Mouse (Mus musculus) myocyte (in vitro differentiated cells): ENCODE measurements around the gene Sdr39u1. TPM values are rescaled to one million over a fixed set of nuclear protein-coding genes. Genes with fewer than 3 reads are reported as not detected.

Experiments used
- H3K27me3 ChIP-seq: one replicate; pipeline ENCODE4 v1.6.1; 2011; ENCODE audit not compliant: control insufficient read depth, insufficient read depth, insufficient read length
- H3K36me3 ChIP-seq: one replicate; pipeline ENCODE4 v1.6.1; 2011; ENCODE audit not compliant: control insufficient read depth, insufficient read depth
- H3K4me2 ChIP-seq: one replicate; pipeline ENCODE4 v1.6.1; 2011; ENCODE audit warnings: low read depth, control low read depth
- H3K4me3 ChIP-seq: one replicate; pipeline ENCODE4 v1.5.1; 2011; ENCODE audit warnings: mild to moderate bottlenecking, control low read depth, moderate library complexity
- H3K79me2 ChIP-seq: one replicate; pipeline ENCODE4 v1.6.1; 2011; ENCODE audit not compliant: control insufficient read depth, insufficient read depth
- H3ac ChIP-seq: one replicate; pipeline ENCODE4 v1.6.1; 2011; ENCODE audit not compliant: control insufficient read depth, insufficient read length
- CEBPB ChIP-seq: IDR thresholded peaks from 2 replicates; pipeline ENCODE4 v1.6.1; 2011; ENCODE audit warnings: mild to moderate bottlenecking, moderate library complexity; ENCODE audit not compliant: poor library complexity, insufficient read depth, severe bottlenecking
- E2F4 ChIP-seq: IDR thresholded peaks from one replicate; pipeline ENCODE4 v1.6.1; 2011; ENCODE audit warnings: mild to moderate bottlenecking, control low read depth, moderate library complexity; ENCODE audit not compliant: insufficient read depth
- MAX ChIP-seq: IDR thresholded peaks from one replicate; pipeline ENCODE4 v1.6.1; 2011; ENCODE audit warnings: low read depth, mild to moderate bottlenecking, control low read depth
- MYOD1 ChIP-seq, 3 experiments: IDR thresholded peaks; one replicate each; pipeline ENCODE4 v1.6.1; 2011; ENCODE audit warnings: control low read depth in 2 of 3, low read depth in 2 of 3, mild to moderate bottlenecking in 2 of 3, moderate library complexity in 1 of 3; ENCODE audit not compliant: insufficient read length in 2 of 3, control insufficient read depth in 1 of 3
- MYOG ChIP-seq, 3 experiments: IDR thresholded peaks; one replicate each; pipeline ENCODE4 v1.6.1; 2011; ENCODE audit warnings: control low read depth in 2 of 3, low read depth in 2 of 3, mild to moderate bottlenecking in 2 of 3; ENCODE audit not compliant: insufficient read length in 2 of 3, control insufficient read depth in 1 of 3, insufficient read depth in 1 of 3
- POLR2A ChIP-seq: IDR thresholded peaks from one replicate; pipeline ENCODE4 v1.6.1; 2011; ENCODE audit warnings: low read depth, mild to moderate bottlenecking, control low read depth, moderate library complexity; ENCODE audit not compliant: insufficient read length
- POLR2AphosphoS2 ChIP-seq: IDR thresholded peaks from one replicate; pipeline ENCODE4 v1.6.1; 2011; ENCODE audit warnings: low read depth, control low read depth; ENCODE audit not compliant: insufficient read length
- REST ChIP-seq: IDR thresholded peaks from one replicate; pipeline ENCODE4 v1.6.1; 2011; ENCODE audit warnings: mild to moderate bottlenecking, control low read depth, moderate library complexity; ENCODE audit not compliant: insufficient read depth, insufficient read length
- SRF ChIP-seq: IDR thresholded peaks from one replicate; pipeline ENCODE4 v1.6.1; 2011; ENCODE audit warnings: low read depth; ENCODE audit not compliant: control insufficient read depth, insufficient read length
- TCF12 ChIP-seq: IDR thresholded peaks from one replicate; pipeline ENCODE4 v1.6.1; 2011; ENCODE audit warnings: mild to moderate bottlenecking, control low read depth; ENCODE audit not compliant: poor library complexity, insufficient read depth, severe bottlenecking
- TCF3 ChIP-seq: IDR thresholded peaks from one replicate; pipeline ENCODE4 v1.6.1; 2011; ENCODE audit warnings: low read depth, control low read depth; ENCODE audit not compliant: insufficient read length
- USF1 ChIP-seq: IDR thresholded peaks from one replicate; pipeline ENCODE4 v1.6.1; 2011; ENCODE audit warnings: low read depth, mild to moderate bottlenecking, control low read depth, moderate library complexity
- polyA plus RNA-seq: library from polyadenylated mRNA; unstranded; fragments of >200 nt; fragmentation: generic; extraction: Trizol; gene quantifications from one replicate; pipeline ENCODE4 v1.2.1, GENCODE M21; 2012; ENCODE audit warnings: missing spikeins

Sdr39u1 gene
- 2.4 TPM for polyA plus RNA-seq

GRCm38 (mm10) chr14:55899701-55900413, at the start of gene Sdr39u1:
Sdr39u1 (minus strand) TSS chr14:55900293.
- no peak within 1 kb of the TSS for H3K4me3 ChIP-seq
- H3ac ChIP-seq, result no peak within 1 kb of the TSS
- peaks cover 19% of the 10 kb centered on the region for H3K36me3 ChIP-seq
- TF ChIP-seq POLR2A (no peak), USF1 (no peak), MYOG (IDR thresholded peaks at IDR 0.05; ENCODE audit: control insufficient read depth in 1 of 3, insufficient read depth in 1 of 3, insufficient read length in 2 of 3, low read depth in 2 of 3) (no peak), POLR2AphosphoS2 (no peak), TCF3 (no peak), SRF (no peak), MAX (no peak), MYOD1 (IDR thresholded peaks at IDR 0.05; ENCODE audit: control insufficient read depth in 1 of 3, insufficient read length in 2 of 3, low read depth in 2 of 3) (no peak), CEBPB (no peak), TCF12 (no peak), REST (no peak), E2F4 (no peak)
- peak within 1 kb of the TSS; percentile 42 for H3K4me2 ChIP-seq
- H3K79me2 ChIP-seq, result no peaks in the 10 kb centered on the region
- H3K27me3 ChIP-seq, result no peaks in the 10 kb centered on the region

- H3K4me3 ChIP-seq, result no peak overlapping the region
- H3ac ChIP-seq, result no peak overlapping the region
- no peaks in the 10 kb centered on the region for H3K79me2 ChIP-seq
- no peaks in the 10 kb centered on the region for H3K36me3 ChIP-seq
- peak overlapping the region; percentile 44 for H3K4me2 ChIP-seq
- TF ChIP-seq TCF3, result peak; percentile 76
- TF ChIP-seq MYOG (IDR thresholded peaks at IDR 0.05; ENCODE audit: control insufficient read depth in 1 of 3, insufficient read depth in 1 of 3, insufficient read length in 2 of 3, low read depth in 2 of 3), result peak in 2 of 3 experiments; percentile 42 to 81
- peak; percentile 40 to 94 (median 90) for TF ChIP-seq MYOD1 (IDR thresholded peaks at IDR 0.05; ENCODE audit: control insufficient read depth in 1 of 3, insufficient read length in 2 of 3, low read depth in 2 of 3)
- no peak for TF ChIP-seq MAX
- no peak for TF ChIP-seq E2F4
- peak; percentile 67 for TF ChIP-seq TCF12
- H3K27me3 ChIP-seq, result no peaks in the 10 kb centered on the region
Observed at GRCm38 (mm10) chr14:55946269-55946969, 46.3 kb upstream of the Sdr39u1 start.

- Histone ChIP-seq H3K27me3 (no peaks in the 10 kb centered on the region), H3ac (no peak within 1 kb of the TSS), H3K36me3 (no peaks in the 10 kb centered on the region), H3K4me2 (no peak within 1 kb of the TSS), H3K79me2 (no peaks in the 10 kb centered on the region), H3K4me3 (no peak within 1 kb of the TSS)
- TF ChIP-seq MYOG (IDR thresholded peaks at IDR 0.05; ENCODE audit: control insufficient read depth in 1 of 3, insufficient read depth in 1 of 3, insufficient read length in 2 of 3, low read depth in 2 of 3) (no peak), SRF (no peak), TCF3 (no peak), POLR2AphosphoS2 (no peak), USF1 (no peak)
Observed at GRCm38 (mm10) chr14:55944575-55944974, 44.5 kb upstream of the Sdr39u1 start, which contains the start of gene Cma1. Cma1 (minus strand) TSS chr14:55944675.

- no peaks in the 10 kb centered on the region for H3K79me2 ChIP-seq
- no peak overlapping the region for H3ac ChIP-seq
- no peak for TF ChIP-seq TCF12
- no peak for TF ChIP-seq POLR2AphosphoS2
- no peak for TF ChIP-seq E2F4
- TF ChIP-seq POLR2A, result no peak
- no peak for TF ChIP-seq USF1
- no peak for TF ChIP-seq MYOG (IDR thresholded peaks at IDR 0.05; ENCODE audit: control insufficient read depth in 1 of 3, insufficient read depth in 1 of 3, insufficient read length in 2 of 3, low read depth in 2 of 3)
- no peak for TF ChIP-seq SRF
- no peak for TF ChIP-seq TCF3
- no peak for TF ChIP-seq REST
- no peak for TF ChIP-seq MYOD1 (IDR thresholded peaks at IDR 0.05; ENCODE audit: control insufficient read depth in 1 of 3, insufficient read length in 2 of 3, low read depth in 2 of 3)
- no peak for TF ChIP-seq MAX
Observed at GRCm38 (mm10) chr14:55943601-55944000, 43.5 kb upstream of the Sdr39u1 start.

GRCm38 (mm10) chr14:55940070-55940800, 40.1 kb upstream of the Sdr39u1 start:
- no peak overlapping the region for H3ac ChIP-seq
- H3K27me3 ChIP-seq, result no peaks in the 10 kb centered on the region
- no peaks in the 10 kb centered on the region for H3K36me3 ChIP-seq
- H3K4me2 ChIP-seq, result no peak overlapping the region
- H3K4me3 ChIP-seq, result no peak overlapping the region
- TF ChIP-seq REST, result no peak
- TF ChIP-seq CEBPB, result no peak
- TF ChIP-seq POLR2A, result no peak
- no peak for TF ChIP-seq MAX
- TF ChIP-seq USF1, result no peak
- no peaks in the 10 kb centered on the region for H3K79me2 ChIP-seq

More at GRCm38 (mm10) chr14:55943601-55944000, 43.5 kb upstream of the Sdr39u1 start:
- Histone ChIP-seq H3K36me3 (no peaks in the 10 kb centered on the region), H3K27me3 (no peaks in the 10 kb centered on the region), H3K4me2 (no peak overlapping the region), H3K4me3 (no peak overlapping the region)
